Mouse (Mus musculus) liver, adult 2 months (tissue): ENCODE data around the gene Ssbp2.

Source experiments
- CTCF ChIP-seq: fragments of 200-500 bp; IDR thresholded peaks from 2 replicates; pipeline ENCODE4 v1.5.1; 2011; ENCODE audit warnings: low read depth, low read length, control low read depth
- POLR2A ChIP-seq: fragments of 200-500 bp; IDR thresholded peaks from 2 replicates; pipeline ENCODE4 v1.6.1; 2011; ENCODE audit warnings: low read length, control low read depth; ENCODE audit not compliant: insufficient read depth; ENCODE audit errors: extremely low read depth

DNA sequence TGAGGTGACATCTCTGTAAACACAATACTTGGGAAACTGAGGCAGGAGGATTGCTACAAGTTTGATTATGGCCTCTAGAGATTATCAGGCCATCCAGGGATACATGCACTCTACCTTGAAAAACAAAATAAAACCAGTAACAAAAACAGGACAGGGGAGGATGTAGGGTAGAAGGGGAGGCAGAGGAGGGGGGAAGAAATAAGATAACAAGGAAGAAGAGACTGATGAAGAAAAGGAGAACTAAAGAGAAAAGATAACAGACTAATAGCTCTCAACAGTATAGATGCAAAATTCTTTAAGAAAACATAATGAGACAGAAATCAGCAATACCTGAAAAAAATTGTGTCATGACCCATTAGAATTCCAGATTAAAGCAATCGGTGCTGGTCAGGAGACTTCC is 277.1 kb downstream of the Ssbp2 start:
- TF ChIP-seq CTCF: no peak
- no peak for TF ChIP-seq POLR2A
